Mouse (Mus musculus): ENCODE data around the gene Xxylt1. TPM values are rescaled to one million over a fixed set of nuclear protein-coding genes. Genes with fewer than 3 reads are reported as not detected.

Xxylt1 gene
- polyA plus RNA-seq, 1 experiment, result 18.0 TPM

DNA sequence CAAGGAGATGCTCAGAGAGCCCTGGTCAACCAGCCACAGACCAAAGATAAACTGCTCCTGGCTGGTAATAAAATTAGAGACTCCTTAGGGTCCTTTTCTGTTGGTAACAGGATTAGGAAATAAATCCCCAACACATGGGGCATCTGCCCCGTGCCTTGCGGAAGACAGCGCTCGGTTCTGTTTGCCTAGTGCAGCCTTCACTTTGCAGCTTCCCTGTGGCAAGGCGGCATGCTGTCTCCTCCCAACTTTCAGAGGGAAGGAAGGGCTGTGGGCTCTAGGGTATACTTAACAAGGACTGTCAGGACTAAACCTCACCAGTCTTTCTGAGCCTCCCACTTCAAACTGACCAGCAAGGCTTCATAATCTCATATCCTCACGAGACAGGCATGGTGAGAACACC is 103.5 kb downstream of the Xxylt1 start:
- no peaks in the 10 kb centered on the region for H3K36me3 ChIP-seq (ENCODE audit: control insufficient read depth, insufficient read depth, low read length)
- 71% methylated on average over 6 of the region's 6 CpGs for WGBS

DNA sequence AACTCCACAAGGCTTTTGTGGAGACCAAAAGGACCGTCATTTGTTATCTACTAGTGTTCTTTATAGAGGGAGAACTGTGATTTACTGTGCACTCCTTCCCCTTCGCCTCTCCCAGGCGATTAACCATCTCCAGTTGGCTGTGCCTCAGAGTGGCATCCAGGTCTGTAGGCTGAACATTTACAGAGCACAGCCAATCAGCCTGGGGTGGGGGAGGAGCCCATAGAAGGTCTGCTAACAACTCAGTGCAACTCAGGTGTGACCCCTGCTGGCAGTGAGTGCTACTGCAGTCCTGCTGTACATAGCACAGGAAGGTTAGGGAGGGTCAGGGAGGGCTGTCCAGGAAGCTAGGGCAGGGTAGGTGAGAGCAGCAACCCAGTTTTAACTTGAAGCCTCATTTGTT is 104.0 kb downstream of the Xxylt1 start:
- DNase-seq (ENCODE audit: low read depth in 1 of 2, low spot score in 2 of 2), result peak; percentile 77 to 93
- no peak for TF ChIP-seq POLR2A (IDR thresholded peaks at IDR 0.05; ENCODE audit: low read depth, low read length)
- TF ChIP-seq CTCF (IDR thresholded peaks at IDR 0.05; ENCODE audit: extremely low read depth, insufficient read depth, insufficient read length, insufficient replicate concordance), result peak; percentile 98; the same call in 1 of the 2 replicates
- Histone ChIP-seq H3K4me3 (ENCODE audit: extremely low read depth, insufficient read depth, insufficient read length) (no peak overlapping the region), H3K36me3 (ENCODE audit: control insufficient read depth, insufficient read depth, low read length) (no peaks in the 10 kb centered on the region), H3K27ac (ENCODE audit: insufficient read depth, low read length) (no peak overlapping the region), H3K27me3 (ENCODE audit: control insufficient read depth, insufficient read depth, low read length) (no peaks in the 10 kb centered on the region), H3K4me1 (ENCODE audit: control insufficient read depth, insufficient read depth, insufficient read length) (peaks cover 10% of the 10 kb centered on the region; the same call in 1 of the 2 replicates)
- WGBS, result 4% methylated on average over 3 of the region's 3 CpGs

More for the DNA sequence above, 103.5 kb downstream of the Xxylt1 start:
- TF ChIP-seq CTCF (IDR thresholded peaks at IDR 0.05; ENCODE audit: extremely low read depth, insufficient read depth, insufficient read length, insufficient replicate concordance), result no peak
- TF ChIP-seq POLR2A (IDR thresholded peaks at IDR 0.05; ENCODE audit: low read depth, low read length), result no peak
- H3K4me1 ChIP-seq (ENCODE audit: control insufficient read depth, insufficient read depth, insufficient read length), result peaks cover 7% of the 10 kb centered on the region; the same call in 1 of the 2 replicates
- H3K27me3 ChIP-seq (ENCODE audit: control insufficient read depth, insufficient read depth, low read length), result no peaks in the 10 kb centered on the region
- no peak for DNase-seq (ENCODE audit: low read depth in 1 of 2, low spot score in 2 of 2)
- H3K4me3 ChIP-seq (ENCODE audit: extremely low read depth, insufficient read depth, insufficient read length), result no peak overlapping the region
- no peak overlapping the region for H3K27ac ChIP-seq (ENCODE audit: insufficient read depth, low read length)

DNA sequence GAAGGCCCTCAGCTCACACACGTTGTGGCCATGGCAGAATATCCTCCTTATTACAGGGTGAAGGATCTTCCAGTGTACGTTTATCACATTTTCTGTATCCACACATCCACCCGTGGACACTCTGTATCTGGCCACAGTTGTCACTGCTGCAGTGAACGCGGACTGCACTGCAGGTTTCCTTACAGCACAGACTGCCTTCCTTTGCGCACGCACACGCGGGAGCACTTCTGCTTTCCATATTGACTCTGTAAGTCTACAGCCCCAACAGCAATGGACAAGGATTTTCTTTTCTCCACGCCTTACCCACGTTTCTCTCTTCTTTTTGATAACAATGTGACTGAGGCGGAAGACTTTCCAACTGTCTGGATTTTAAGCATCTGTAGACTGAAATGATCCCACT is 106.7 kb downstream of the Xxylt1 start:
- no peak overlapping the region for H3K4me3 ChIP-seq (ENCODE audit: extremely low read depth, insufficient read depth, insufficient read length)
- TF ChIP-seq CTCF (IDR thresholded peaks at IDR 0.05; ENCODE audit: extremely low read depth, insufficient read depth, insufficient read length, insufficient replicate concordance), result no peak
- TF ChIP-seq POLR2A (IDR thresholded peaks at IDR 0.05; ENCODE audit: low read depth, low read length), result no peak

DNA sequence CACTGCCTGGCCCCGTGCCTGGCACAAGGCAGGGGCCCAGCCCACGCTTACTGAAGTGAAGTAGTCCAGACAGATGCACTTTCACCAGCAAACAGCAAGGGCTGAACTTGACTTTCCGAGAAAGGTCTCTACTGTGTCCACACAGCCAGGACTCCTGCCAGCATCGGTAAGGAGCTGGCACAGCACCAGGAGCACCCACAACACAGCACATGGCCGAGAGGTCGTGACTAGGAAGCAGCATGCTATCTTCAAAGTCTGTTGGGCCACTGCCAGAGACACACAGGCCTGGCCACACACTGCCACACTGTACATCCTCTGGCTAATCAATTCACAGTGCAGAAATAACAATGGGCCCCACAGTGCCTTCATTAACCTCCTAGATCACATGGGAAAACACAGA is 107.8 kb downstream of the Xxylt1 start:
- no peak for TF ChIP-seq CTCF (IDR thresholded peaks at IDR 0.05; ENCODE audit: extremely low read depth, insufficient read depth, insufficient read length, insufficient replicate concordance)
- TF ChIP-seq POLR2A (IDR thresholded peaks at IDR 0.05; ENCODE audit: low read depth, low read length), result no peak
- H3K4me3 ChIP-seq (ENCODE audit: extremely low read depth, insufficient read depth, insufficient read length), result no peak overlapping the region
- DNase-seq (ENCODE audit: low read depth in 1 of 2, low spot score in 2 of 2), result no peak
- H3K4me1 ChIP-seq (ENCODE audit: control insufficient read depth, insufficient read depth, insufficient read length), result peaks cover 23% of the 10 kb centered on the region; the same call in 1 of the 2 replicates
- no peaks in the 10 kb centered on the region for H3K27me3 ChIP-seq (ENCODE audit: control insufficient read depth, insufficient read depth, low read length)
- no peaks in the 10 kb centered on the region for H3K36me3 ChIP-seq (ENCODE audit: control insufficient read depth, insufficient read depth, low read length)
- no peak overlapping the region for H3K27ac ChIP-seq (ENCODE audit: insufficient read depth, low read length)
- 49% methylated on average over 6 of the region's 6 CpGs for WGBS

More for the DNA sequence above, 106.7 kb downstream of the Xxylt1 start:
- Histone ChIP-seq H3K27me3 (ENCODE audit: control insufficient read depth, insufficient read depth, low read length) (no peaks in the 10 kb centered on the region), H3K27ac (ENCODE audit: insufficient read depth, low read length) (peak overlapping the region; percentile 59), H3K4me1 (ENCODE audit: control insufficient read depth, insufficient read depth, insufficient read length) (peaks cover 16% of the 10 kb centered on the region; the same call in 1 of the 2 replicates), H3K36me3 (ENCODE audit: control insufficient read depth, insufficient read depth, low read length) (no peaks in the 10 kb centered on the region)
- 30% methylated on average over 12 of the region's 12 CpGs for WGBS
- peak in 1 of 2 experiments; percentile 39 for DNase-seq (ENCODE audit: low read depth in 1 of 2, low spot score in 2 of 2)

DNA sequence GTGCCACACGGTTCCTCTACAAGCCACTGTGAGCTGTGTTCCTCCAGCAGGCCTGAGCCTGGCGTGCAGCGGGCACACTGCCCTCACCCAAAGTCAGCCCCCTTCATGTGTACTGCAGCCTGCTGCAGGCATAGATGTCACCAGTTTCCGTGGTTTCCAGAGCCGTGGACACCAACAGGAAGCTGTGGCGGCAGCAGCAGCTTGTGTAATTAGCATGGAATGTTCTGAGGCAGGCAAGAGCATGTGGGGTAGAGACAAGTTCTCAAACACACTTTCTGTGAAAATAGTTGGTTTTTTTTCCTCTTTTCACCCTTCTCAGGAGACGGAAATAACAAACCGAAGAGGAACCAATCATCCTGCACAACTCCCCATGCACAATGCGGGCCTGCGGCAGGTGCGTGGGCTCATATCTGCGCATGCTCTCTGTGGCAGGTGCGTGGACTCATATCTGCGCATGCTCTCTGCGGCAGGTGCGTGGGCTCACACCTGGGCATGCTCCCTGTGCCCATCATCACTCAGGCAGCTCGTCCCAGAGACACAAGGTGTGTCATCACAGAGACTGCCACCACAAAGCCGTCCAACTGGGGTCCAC is 109.2 kb downstream of the Xxylt1 start:
- no peak for TF ChIP-seq CTCF (IDR thresholded peaks at IDR 0.05; ENCODE audit: extremely low read depth, insufficient read depth, insufficient read length, insufficient replicate concordance)
- TF ChIP-seq POLR2A (IDR thresholded peaks at IDR 0.05; ENCODE audit: low read depth, low read length), result no peak
- Histone ChIP-seq H3K27ac (ENCODE audit: insufficient read depth, low read length) (peak overlapping the region; percentile 57), H3K4me1 (ENCODE audit: control insufficient read depth, insufficient read depth, insufficient read length) (peaks cover 33% of the 10 kb centered on the region; the same call in 1 of the 2 replicates), H3K27me3 (ENCODE audit: control insufficient read depth, insufficient read depth, low read length) (no peaks in the 10 kb centered on the region), H3K36me3 (ENCODE audit: control insufficient read depth, insufficient read depth, low read length) (no peaks in the 10 kb centered on the region), H3K4me3 (ENCODE audit: extremely low read depth, insufficient read depth, insufficient read length) (no peak overlapping the region)
- peak; percentile 29 to 35 for DNase-seq (ENCODE audit: low read depth in 1 of 2, low spot score in 2 of 2)
- WGBS, result 12% methylated on average over 18 of the region's 18 CpGs

DNA sequence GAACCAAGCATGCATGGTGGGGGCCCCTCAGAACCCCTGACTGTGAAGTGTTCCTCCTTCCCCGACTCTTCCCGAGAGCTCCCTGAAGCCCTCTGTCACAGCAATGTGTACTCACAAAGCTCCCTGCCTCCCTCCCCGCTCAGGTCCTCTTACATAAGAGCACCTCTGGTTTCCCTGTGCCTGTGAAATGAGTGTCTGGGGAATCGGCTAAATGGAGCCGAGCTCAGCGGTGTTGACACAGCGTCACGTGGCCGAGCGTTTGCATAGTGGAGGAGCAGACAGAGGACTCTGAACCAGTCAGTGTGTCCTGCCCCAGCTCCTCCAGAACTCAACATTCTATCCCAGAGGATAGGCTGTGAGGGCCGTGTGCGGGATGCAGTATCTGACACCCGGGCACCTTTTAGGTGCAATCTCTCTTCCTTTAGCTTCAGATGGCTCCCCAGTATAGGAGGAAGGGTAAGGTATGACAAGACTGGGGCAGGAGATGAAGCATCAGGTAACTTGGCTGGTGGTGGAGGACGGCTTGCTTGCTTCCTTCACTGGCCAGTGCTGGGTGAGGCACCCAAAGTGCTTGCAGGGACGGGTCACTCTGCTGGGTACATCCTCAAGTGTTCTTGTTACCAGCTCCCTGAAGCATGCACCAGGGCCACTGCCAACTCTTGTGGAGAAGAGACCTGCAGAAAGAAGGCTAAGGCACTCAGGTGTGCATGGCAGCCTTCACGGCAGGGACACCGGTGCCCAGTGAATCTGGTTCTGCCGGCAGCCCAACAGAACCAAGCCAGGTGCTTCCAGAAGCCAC is 111.8 kb downstream of the Xxylt1 start:
- H3K4me3 ChIP-seq (ENCODE audit: extremely low read depth, insufficient read depth, insufficient read length), result no peak overlapping the region
- TF ChIP-seq CTCF (IDR thresholded peaks at IDR 0.05; ENCODE audit: extremely low read depth, insufficient read depth, insufficient read length, insufficient replicate concordance) (no peak), POLR2A (IDR thresholded peaks at IDR 0.05; ENCODE audit: low read depth, low read length) (no peak)
- H3K27ac ChIP-seq (ENCODE audit: insufficient read depth, low read length), result no peak overlapping the region
- DNase-seq (ENCODE audit: low read depth in 1 of 2, low spot score in 2 of 2), result no peak
- no peaks in the 10 kb centered on the region for H3K27me3 ChIP-seq (ENCODE audit: control insufficient read depth, insufficient read depth, low read length)
- H3K4me1 ChIP-seq (ENCODE audit: control insufficient read depth, insufficient read depth, insufficient read length), result peaks cover 33% of the 10 kb centered on the region; the same call in 1 of the 2 replicates
- 84% methylated on average over 18 of the region's 18 CpGs for WGBS
- H3K36me3 ChIP-seq (ENCODE audit: control insufficient read depth, insufficient read depth, low read length), result no peaks in the 10 kb centered on the region

Data from spleen, adult 2 months (tissue).